Mouse (Mus musculus): ENCODE measurements around the gene Hdac4. TPM values are rescaled to one million over a fixed set of nuclear protein-coding genes. Genes with fewer than 3 reads are reported as not detected.

The Hdac4 gene
- total RNA-seq, 2 experiments from 2014 or later = 108 to 111 TPM

DNA sequence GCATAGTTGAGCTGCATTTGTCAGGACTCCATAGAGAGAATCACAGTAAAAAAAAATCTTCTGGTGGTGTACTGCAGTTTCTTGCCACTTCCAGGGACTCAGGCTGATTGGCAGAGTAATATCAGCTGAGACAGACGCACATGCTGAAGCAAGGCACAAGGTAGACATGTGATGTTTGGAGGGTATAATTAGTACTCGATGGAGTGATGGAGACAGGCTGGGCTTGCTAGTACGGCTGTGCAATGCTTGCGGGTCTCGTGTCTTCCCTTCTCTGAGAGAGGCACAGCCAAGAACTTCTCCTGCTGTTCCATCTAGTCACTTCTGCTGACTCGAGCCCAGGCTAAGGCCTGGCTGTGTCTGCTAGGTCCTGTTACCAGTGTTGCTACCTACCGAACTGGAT, 162.0 kb downstream of the Hdac4 start:
- DNase-seq (ENCODE audit: low spot score in 2 of 2) = no peak

DNA sequence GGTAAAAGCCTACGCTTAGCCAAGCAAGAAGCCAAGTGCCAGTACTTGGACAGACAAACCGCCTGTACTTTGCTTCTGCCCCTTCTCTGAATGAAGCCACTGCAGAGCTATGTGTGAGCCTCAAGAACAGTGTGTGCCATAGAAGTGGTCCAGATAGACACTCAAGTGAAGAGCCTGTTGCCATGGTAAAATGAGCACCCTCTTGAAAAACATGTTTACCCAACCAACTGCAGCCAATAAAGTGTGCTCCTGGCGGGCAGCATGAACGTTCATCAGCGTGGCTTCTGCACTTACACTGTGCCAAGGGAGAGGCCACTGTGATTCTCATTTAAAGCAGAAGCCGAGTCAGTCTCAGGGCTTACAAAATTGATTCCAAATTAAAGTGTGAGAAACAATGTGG, 165.0 kb downstream of the Hdac4 start:
- DNase-seq (ENCODE audit: low spot score in 2 of 2) = no peak

DNA sequence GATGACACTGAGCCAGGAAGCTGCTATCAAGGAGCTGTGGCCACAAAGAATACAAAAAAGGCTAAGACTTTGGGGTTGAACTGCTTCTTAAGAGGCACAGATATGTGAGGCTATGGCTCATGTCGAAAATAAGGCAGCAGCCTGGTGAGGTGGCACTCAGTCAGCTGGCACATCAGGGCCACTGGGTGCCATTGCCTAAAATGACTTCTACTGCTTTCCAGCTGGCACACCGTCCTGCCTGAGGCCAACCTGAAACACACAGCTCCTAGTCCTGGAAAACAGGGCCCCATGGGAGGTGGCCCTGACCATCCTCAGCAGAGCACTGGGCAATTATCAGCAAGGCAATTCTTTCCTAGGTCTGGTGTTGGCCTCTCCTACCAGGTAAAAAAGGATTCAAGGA, 167.3 kb downstream of the Hdac4 start:
- no peak for DNase-seq (ENCODE audit: low spot score in 2 of 2)

DNA sequence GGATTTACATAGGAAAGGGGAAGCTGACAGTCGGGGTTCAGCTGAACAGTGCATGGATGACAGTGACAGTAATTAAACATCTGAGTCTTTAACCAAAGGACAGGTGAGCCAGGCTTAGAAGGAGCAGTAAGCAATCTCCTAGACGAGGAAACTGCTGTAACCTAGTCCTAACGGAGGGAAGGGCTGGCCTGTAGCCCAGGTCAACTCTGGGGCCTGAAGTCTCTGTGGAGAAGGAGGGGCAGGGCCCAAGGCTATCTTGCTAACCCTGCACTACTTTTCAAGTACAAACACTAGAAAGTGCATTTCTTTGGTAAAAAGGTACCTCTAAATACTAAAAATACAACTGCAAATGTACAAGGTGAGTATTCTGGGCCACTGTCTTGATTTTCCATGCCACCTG, 169.1 kb downstream of the Hdac4 start:
- no peak for DNase-seq (ENCODE audit: low spot score in 2 of 2)

DNA sequence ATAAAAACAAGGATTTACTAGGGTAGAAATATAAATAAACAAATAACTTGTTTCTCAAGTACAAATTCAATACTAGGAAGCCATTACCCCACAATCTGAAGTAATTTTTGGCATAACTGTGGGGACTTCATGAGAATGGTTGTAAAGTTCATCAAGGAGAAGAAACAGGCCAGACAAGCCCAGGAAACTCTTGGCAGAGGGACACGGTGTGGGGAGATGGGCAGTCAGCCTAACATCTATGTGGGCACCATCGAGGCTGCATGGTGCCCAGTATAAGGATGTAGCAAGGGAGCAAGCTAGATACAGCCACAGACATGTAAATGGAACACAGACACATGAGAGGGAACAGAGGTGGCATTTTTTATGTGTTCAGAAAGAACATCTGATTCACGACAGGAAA, 171.6 kb downstream of the Hdac4 start:
- DNase-seq (ENCODE audit: low spot score in 2 of 2) = no peak

DNA sequence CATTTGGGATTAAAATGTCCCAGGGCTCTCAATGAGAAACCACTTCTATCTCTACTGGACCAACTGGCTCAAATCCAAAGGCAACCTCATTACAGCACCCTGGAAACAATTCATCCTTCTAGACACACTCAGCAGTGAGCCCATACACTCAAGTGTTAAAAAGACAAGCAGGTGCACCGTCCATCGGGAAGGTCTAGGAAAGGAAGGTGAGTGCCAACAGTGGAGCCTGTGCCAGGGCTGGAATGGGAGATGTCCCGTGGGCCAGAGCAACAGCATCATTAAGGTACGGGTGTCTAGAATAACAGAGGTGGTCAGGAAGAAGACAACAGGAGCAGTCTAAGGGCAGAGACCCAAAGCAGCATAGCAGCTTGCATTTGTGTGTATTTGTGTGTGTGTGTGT, 173.5 kb downstream of the Hdac4 start:
- DNase-seq (ENCODE audit: low spot score in 2 of 2) = no peak

DNA sequence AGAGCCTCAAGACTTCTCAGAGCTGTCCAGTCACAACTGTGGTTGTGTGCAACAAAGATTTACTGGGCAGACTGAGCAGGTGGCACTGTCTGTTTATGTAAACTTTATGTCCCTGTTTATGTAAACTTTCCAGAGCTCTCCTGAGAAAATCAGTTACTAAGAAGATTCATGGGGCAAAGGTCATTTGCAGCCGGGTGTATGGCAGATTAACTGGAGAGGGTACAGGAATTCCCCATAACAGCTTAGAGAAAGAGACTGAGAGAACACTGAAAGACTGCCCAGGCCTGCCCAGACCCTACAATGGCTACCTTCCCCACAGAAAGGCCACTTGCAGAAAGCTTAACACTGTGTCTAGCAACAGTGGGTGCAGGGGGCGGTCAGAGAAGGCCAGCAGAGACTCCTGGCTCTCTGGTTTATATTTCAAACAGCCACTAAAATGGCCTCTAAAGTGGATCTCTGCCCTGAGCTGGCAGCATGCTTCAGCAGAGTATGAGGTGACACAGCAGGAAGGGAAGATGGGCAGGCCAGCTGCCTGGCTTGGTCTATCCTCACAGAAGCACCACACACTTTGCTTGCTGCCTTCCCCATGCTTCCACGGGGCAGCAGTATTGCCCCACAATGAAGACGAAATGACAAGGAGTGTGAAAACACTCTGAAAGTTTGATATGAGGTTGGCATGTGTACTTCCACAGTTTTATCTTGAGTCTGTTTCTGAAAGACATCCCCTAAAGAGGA, 179.4 kb downstream of the Hdac4 start:
- no peak for DNase-seq (ENCODE audit: low spot score in 2 of 2)

DNA sequence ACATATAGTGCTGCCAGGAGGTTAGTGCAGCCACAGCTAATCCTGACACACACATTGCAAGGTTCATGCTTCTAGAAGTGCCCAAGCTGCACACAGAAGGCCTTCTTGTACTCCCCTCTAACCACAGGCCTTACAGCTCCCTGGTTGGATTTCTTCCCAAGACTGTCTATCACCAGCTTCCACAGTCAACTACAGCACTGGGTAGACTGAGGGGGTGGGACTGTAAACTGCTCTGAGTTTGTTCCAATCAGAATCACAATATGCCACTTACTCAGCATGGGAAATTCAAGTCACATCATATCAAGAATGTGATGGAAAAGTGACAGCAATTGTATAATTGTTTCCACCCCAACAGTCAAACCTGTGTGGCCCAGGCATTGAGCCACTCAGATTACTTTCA, 180.2 kb downstream of the Hdac4 start:
- DNase-seq (ENCODE audit: low spot score in 2 of 2) = no peak

DNA sequence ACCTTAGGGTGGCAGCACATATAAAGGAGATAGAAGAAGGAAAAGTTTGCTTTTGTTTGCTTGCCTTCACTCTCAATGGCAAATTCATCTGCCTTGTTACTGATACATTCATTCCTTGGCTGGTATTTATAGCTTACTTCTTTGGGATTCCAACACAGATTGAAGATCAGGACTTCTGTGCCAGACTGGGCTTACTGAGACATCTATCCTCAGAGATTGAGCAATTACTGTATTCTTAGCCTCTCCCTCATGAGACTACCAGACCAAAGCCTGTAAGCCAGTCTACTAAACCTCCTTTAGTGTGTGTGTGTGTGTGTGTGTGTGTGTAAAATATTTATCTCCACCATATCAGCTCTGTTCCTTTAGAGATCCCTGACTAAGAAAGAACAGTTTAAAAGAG, 181.0 kb downstream of the Hdac4 start:
- DNase-seq (ENCODE audit: low spot score in 2 of 2) = no peak

DNA sequence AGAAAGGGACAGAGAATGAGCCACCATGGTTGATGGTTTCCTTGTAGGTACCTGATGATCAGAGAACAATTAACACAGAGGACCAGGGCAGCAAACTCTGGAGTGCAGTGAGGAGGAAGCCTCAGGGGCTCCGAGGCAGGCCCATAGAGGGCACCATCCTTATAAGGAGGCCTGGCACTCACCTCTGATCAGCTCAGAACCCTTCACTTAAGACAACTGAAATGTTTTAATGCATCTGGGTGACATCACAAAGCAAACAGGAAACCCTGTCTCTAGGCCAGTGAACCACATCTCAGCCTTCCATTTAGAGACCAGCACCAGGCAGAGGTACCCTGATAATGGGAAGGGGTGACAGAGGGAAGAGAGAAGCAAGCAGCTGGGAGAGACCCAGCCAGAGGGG, 188.8 kb downstream of the Hdac4 start:
- no peak for DNase-seq (ENCODE audit: low spot score in 2 of 2)

DNA sequence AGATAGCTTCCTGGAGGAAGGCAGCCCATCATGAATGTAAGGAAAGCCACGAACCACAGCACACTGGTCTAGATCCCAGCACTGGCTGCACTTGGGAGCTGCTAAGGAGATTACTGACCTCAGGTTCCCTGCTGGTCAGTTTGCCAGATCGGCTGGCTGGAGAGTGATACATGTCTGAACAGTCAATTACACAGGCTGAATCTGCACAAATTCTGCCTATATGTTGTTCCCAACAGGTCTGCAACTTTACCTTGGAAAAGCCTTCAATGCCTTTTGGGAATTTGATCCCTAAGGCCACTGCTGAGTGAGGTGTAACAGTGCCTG, 189.9 kb downstream of the Hdac4 start:
- no peak for DNase-seq (ENCODE audit: low spot score in 2 of 2)

DNA sequence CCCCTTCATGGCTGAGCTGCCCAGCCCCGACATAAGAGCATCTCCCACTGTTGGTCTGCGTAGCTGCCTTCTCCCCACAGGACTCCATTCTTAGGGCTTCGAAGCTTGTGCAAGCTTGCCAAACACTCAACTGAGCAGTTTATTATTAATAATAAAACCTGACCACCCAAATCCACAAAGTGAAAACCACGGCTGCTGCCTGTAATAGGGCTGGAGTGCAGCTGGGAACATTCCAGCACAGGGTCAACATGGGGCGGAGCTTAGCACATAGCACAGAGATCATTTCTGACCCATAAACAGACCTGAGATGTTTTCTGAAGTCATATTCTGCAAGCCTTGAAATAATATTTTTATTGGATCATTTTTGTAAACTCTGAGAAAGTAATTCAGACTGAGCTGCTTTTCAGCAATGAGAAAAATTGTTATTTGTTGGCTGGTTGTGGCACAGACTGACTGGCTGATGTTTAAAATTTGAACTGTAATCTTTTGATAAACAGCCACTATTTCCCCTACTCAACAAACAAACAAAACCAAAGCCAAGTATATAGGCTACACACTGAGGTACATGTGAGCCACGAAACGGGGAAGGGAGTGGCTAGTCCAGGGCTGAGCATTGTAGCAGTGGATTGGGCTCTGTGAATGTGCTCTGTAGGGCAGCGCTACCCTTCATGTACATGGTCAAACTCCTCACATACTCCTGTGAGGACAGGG, 190.4 kb downstream of the Hdac4 start:
- DNase-seq (ENCODE audit: low spot score in 2 of 2) = no peak

DNA sequence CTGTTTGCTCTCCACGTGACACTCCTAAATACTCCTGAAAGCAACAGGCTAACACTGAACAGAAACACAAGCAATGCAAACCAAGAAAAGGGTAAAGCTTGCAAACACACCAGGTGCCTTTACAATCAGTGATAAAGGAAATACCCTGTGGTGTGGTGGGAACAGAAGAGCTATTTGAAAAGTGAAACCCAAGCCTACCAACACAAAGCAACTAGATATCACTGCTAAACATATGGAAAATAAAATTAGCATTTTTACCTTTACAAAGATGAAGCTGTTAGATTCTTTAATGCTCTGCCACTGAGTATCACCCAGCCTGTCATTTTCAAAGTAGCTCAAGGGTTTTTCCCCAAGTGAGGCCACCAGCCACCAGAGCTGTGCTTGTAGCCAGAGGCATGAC, 191.4 kb downstream of the Hdac4 start:
- no peak for DNase-seq (ENCODE audit: low spot score in 2 of 2)

DNA sequence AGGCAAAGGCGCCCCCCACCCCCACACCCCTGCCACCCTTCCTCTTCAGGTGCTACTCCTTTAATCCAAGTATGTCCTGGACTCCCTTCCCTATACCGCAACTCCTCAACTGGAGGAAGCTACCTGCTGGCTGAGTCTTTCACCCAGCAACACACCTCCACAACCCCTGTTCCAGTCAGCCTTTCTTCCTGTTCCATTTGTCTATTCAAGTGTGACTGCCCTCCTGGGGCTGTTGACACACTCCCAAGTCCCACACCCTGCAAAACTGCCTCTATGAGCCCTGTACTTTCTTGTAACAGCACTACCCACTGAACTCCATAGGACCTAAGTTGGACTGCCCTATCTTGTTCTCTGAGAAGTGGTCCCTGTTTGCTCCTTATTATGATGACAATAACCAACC, 195.3 kb downstream of the Hdac4 start:
- no peak for DNase-seq (ENCODE audit: low spot score in 2 of 2)

DNA sequence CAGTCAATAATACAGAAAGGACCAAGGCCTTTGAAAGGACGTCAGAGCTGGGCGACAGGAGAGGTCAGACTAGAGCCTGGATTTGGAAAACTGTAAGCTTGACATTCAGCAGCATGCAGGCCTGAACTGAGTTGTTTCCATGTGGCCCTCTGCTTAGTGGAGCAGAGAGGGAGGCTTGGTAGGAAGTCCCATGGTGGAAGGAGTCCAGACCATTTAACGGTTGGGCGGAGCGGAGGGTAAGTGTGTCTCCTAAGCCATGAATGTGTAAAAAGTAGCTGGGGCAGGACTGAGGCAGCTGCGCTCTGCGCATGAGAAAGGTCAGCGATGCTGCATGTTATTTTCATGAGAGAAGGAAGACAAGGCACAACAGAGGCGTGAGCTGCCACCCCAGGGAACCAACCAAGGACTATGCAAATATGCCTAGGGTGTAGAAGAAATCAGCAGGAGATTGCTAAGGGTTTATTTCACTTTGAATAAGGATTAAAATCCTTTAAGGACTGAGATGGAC, 201.8 kb downstream of the Hdac4 start:
- no peak for DNase-seq (ENCODE audit: low spot score in 2 of 2)

DNA sequence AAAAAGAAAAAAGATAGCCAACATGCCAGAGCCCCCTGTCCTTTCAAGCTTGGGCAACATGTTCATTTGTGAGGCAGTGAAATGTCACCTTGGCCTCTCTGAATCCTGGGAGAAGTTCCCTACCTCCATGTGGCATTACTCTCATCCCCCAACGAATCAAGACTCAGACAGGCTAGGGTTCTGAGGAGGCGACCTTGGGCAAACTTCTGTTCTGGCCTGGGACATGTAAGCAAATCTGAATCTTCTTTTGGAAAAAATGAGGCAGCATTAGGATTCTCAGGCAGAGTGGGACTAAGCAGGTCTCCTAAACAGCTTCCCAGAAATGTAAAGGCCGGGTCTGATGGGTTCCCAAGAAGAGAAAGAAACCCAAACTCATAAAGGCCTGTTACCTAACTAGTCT, 202.8 kb downstream of the Hdac4 start:
- no peak for DNase-seq (ENCODE audit: low spot score in 2 of 2)

DNA sequence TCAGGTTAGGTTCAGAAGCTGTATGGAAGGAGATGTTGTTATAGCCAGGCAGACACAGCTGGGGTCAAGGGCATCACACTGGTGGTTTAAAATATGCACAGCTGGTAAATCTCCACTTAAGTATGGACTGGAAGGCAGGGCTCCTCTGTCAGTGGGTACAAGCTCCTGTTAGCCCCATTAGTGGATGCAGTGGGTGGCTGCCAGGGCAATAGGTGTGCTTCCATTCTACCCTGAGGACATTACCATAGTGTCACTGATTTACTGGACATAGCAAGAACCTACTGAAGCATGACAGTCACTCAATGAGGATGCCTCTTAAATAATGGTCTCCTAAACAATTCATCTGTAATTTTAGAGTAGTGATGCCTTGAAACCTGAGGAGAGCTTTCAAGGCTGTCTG, 203.9 kb downstream of the Hdac4 start:
- no peak for DNase-seq (ENCODE audit: low spot score in 2 of 2)

DNA sequence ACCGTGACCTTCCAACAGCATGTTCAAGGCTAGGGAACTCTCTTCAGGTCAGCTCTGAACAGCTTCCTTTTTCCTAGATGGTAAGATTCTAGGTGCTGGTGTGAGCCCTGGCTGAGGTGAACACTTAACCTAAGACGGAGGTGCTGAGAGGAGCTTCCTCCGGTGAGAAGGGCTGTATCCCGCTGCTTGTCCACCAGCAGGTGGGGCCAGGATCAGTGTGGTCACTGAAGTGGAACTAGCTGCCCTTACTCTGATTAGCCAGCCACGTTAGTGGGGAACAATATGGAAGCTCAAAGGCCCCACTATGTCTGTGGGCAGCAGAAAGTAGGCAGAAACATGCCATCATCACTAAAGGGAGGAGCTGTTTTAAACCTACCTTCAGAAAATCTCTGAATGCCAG, 204.6 kb downstream of the Hdac4 start:
- no peak for DNase-seq (ENCODE audit: low spot score in 2 of 2)

DNA sequence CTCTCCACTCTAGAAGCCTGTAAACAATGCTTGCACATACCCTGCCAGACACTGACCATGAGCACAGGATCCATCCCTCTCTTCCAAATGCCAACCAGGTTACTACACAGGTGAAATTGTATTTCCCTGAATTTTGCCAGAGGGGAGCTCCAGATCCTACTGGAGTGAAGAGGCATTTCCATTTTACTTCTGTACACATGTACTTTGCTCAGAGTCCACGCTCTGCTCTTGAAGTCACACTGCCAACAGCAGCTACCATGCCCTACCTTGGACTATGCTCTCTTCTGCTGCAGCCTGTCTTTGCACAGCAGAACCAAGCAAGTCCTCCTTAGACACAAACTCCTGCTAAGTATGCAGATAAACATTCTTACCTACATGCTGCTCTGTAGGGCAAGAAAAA, 206.6 kb downstream of the Hdac4 start:
- DNase-seq (ENCODE audit: low spot score in 2 of 2) = no peak

DNA sequence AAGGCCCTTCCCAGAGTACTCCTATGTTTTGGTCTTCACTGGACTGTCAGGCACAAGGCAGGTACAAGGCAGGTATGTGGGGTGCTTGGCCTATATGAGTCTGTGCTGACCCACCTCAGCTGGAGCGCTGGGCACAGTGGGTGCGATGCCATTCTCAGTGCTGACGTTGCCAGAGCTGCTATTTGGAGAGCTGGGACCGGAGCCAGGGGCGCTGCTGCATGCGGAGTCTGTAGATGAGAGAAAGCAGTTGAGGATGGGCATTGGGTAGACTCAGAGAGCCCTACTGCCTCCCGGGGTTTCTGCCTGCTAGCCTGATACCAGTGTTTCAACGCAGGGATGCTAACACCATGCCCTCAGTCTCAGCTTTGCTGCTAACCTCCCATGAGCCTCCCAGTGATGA, 208.1 kb downstream of the Hdac4 start:
- peak; percentile 60 to 66 for DNase-seq (ENCODE audit: low spot score in 2 of 2)

DNA sequence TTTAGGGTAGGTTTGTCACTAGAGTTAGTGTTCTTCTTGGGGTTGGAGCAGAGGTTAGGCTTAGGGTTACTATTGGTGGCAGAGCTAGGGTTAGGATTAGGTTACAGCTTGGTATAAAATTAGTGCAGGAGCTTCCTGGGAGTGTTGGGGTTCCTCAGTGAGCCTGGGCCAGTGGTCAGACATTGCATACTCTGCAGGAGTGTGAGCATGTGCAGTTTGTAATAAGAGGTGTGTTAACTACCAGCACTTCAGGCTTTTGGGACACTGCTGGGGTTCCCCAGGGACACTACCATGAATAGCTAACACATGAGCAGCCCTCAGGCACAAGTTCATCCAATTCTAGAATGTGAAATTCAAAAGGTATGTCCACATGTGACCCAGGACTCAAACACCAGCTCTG, 209.7 kb downstream of the Hdac4 start:
- no peak for DNase-seq (ENCODE audit: low spot score in 2 of 2)

DNA sequence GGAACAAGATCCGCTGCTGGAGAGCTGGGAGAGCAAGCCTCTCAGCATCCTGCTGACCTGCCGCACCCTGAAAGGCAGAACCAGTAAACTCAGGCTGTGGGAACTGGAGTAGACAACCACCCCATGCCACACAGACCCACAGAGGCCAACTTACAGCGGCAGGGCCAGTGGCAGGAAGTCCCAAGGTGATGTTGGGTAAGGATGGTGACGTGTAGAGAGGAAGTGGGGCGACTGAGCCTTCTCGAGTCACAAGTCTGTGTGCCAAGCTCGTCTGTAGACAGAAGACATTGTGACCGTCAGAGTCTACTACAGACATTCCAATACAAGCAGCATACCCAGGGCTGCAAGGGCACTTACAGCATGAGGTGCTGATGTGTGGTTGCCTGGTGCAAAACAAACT, 211.0 kb downstream of the Hdac4 start:
- DNase-seq (ENCODE audit: low spot score in 2 of 2) = no peak

DNA sequence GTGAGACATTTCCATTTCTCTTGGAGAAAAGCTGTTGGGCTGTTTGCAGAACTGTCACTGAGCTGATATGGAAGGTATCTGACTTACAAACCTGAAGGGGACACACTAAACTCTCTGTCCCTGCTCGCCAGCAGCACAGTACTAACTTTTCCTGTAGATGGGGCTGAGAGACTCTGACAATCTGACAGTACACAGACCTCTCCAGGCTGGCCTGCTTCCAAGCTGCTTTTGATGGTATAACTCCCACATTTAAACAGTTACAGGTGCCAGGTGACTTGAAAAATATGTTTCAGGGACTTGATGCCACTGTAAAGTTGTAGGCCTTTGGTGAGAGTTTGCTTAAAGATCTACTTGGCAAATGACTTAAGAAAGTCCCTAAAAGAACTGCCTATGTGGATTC, 214.1 kb downstream of the Hdac4 start:
- DNase-seq (ENCODE audit: low spot score in 2 of 2) = peak in 1 of 2 experiments; percentile 29
